Mouse (Mus musculus): ENCODE results near the gene Slc17a9. TPM values are rescaled to one million over a fixed set of nuclear protein-coding genes. Genes with fewer than 3 reads are reported as not detected.

The Slc17a9 gene
- polyA plus RNA-seq, 1 experiment: 24.9 TPM

DNA sequence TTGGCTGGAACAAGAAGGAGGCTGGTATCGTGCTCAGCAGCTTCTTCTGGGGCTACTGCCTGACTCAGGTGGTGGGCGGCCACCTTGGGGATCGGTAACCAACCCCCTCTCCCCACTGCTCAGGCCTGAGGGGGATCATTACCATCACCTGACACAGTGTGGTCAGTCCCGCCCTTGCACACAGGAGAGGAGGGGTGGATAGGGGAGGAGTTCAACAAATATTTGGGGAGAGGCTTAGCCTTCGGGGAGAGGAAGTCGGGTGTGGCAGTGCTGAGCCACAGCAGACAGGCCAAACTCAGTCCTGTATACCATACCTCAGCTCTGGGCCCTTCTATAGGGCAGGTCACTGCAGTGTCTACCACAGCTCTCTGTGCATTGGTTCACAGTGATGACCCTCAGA lies 6.9 kb downstream of the Slc17a9 start:
- no peaks in the 10 kb centered on the region for H3K27me3 ChIP-seq (ENCODE audit: control insufficient read depth, insufficient read depth, low read length)
- H3K4me1 ChIP-seq (replicated peaks; ENCODE audit: control insufficient read depth, insufficient read depth, low read length): peaks cover 42% of the 10 kb centered on the region
- TF ChIP-seq CTCF (IDR thresholded peaks at IDR 0.05; ENCODE audit: borderline replicate concordance, control insufficient read depth, extremely low read depth, insufficient read depth, low read length, poor library complexity) (no peak), POLR2A (IDR thresholded peaks at IDR 0.05; ENCODE audit: control insufficient read depth, extremely low read depth, insufficient read depth, low read length, poor library complexity) (no peak)
- no peak overlapping the region for H3K4me3 ChIP-seq (ENCODE audit: control insufficient read depth, insufficient read depth, low read length)
- peak overlapping the region; percentile 93 for H3K27ac ChIP-seq (ENCODE audit: control insufficient read depth, insufficient read depth, low read length)
- no peaks in the 10 kb centered on the region for H3K36me3 ChIP-seq (ENCODE audit: control insufficient read depth, insufficient read depth, low read length)
- 51% methylated on average over 6 of the region's 6 CpGs for WGBS
- DNase-seq: no peak

DNA sequence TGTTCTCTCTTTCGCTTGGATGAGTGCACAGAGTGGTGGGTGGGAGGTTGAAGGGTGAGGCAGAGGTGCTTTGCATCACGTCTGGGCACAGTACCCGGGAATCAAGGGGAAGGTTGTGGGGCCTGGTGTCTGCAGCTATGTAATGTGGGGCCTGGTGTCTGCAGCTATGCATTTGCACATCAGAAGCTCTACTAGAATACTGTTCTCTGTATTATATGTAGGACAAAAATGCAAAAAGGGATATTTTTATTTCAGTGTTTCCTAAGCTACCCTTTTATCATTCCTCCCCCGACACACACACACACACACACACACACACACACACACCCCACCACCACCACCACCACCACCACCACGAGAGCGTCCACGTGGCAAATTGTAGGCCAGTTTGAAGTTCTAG lies 10.2 kb downstream of the Slc17a9 start:
- Histone ChIP-seq H3K4me3 (ENCODE audit: control insufficient read depth, insufficient read depth, low read length) (no peak overlapping the region), H3K27me3 (ENCODE audit: control insufficient read depth, insufficient read depth, low read length) (no peaks in the 10 kb centered on the region), H3K4me1 (replicated peaks; ENCODE audit: control insufficient read depth, insufficient read depth, low read length) (peaks cover 19% of the 10 kb centered on the region), H3K36me3 (ENCODE audit: control insufficient read depth, insufficient read depth, low read length) (no peaks in the 10 kb centered on the region), H3K27ac (ENCODE audit: control insufficient read depth, insufficient read depth, low read length) (no peak overlapping the region)
- WGBS: 90% methylated on average over 7 of the region's 7 CpGs
- no peak for TF ChIP-seq POLR2A (IDR thresholded peaks at IDR 0.05; ENCODE audit: control insufficient read depth, extremely low read depth, insufficient read depth, low read length, poor library complexity)
- no peak for TF ChIP-seq CTCF (IDR thresholded peaks at IDR 0.05; ENCODE audit: borderline replicate concordance, control insufficient read depth, extremely low read depth, insufficient read depth, low read length, poor library complexity)
- DNase-seq: no peak

DNA sequence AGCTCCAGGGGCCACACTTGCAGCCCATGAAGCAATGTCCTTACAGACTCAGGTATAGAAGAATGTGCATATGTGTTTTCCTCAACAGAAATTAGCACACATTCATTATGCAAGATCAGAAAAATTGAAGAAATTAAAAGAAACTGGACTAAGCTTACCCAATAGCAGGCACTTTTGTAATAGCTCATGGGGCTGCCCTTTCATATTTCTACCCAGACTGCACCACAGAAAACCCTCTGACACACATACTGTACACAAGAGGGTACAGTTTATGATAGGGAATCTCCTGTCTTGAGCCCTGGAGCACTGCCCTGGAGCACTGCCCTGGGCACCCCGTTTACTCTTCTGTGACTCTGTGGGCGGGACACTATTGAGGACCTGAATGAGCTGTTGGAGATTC lies 12.9 kb downstream of the Slc17a9 start:
- H3K36me3 ChIP-seq (ENCODE audit: control insufficient read depth, insufficient read depth, low read length): no peaks in the 10 kb centered on the region
- H3K4me1 ChIP-seq (replicated peaks; ENCODE audit: control insufficient read depth, insufficient read depth, low read length): no peaks in the 10 kb centered on the region
- TF ChIP-seq POLR2A (IDR thresholded peaks at IDR 0.05; ENCODE audit: control insufficient read depth, extremely low read depth, insufficient read depth, low read length, poor library complexity): no peak
- no peak for TF ChIP-seq CTCF (IDR thresholded peaks at IDR 0.05; ENCODE audit: borderline replicate concordance, control insufficient read depth, extremely low read depth, insufficient read depth, low read length, poor library complexity)
- DNase-seq: no peak
- no peak overlapping the region for H3K4me3 ChIP-seq (ENCODE audit: control insufficient read depth, insufficient read depth, low read length)
- 95% methylated on average over 2 of the region's 2 CpGs for whole genome bisulfite sequencing
- H3K27ac ChIP-seq (ENCODE audit: control insufficient read depth, insufficient read depth, low read length): no peak overlapping the region
- no peaks in the 10 kb centered on the region for H3K27me3 ChIP-seq (ENCODE audit: control insufficient read depth, insufficient read depth, low read length)

DNA sequence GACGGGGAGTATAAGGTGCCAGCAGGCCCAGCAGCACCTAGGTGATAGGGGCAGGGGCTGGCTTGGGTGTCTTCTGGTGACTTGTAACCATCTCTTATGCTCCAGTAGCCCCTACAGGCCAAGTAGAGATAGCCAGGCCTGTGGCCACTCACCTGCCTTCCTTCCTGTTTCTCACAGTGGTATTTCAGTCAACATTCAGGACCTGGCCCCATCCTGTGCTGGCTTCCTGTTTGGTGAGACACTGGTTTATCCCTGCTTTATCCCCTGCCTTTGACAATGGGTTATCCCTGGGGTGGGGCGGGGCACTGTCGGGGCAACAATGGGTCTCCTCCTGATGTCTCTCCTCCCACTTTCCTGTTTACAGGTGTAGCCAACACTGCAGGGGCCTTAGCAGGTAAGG lies 15.3 kb downstream of the Slc17a9 start:
- WGBS: 58% methylated on average over 3 of the region's 3 CpGs
- DNase-seq: no peak
- no peak for TF ChIP-seq POLR2A (IDR thresholded peaks at IDR 0.05; ENCODE audit: control insufficient read depth, extremely low read depth, insufficient read depth, low read length, poor library complexity)
- TF ChIP-seq CTCF (IDR thresholded peaks at IDR 0.05; ENCODE audit: borderline replicate concordance, control insufficient read depth, extremely low read depth, insufficient read depth, low read length, poor library complexity): no peak
- Histone ChIP-seq H3K4me3 (ENCODE audit: control insufficient read depth, insufficient read depth, low read length) (no peak overlapping the region), H3K4me1 (replicated peaks; ENCODE audit: control insufficient read depth, insufficient read depth, low read length) (no peaks in the 10 kb centered on the region), H3K36me3 (ENCODE audit: control insufficient read depth, insufficient read depth, low read length) (no peaks in the 10 kb centered on the region), H3K27me3 (ENCODE audit: control insufficient read depth, insufficient read depth, low read length) (no peaks in the 10 kb centered on the region), H3K27ac (ENCODE audit: control insufficient read depth, insufficient read depth, low read length) (no peak overlapping the region)

DNA sequence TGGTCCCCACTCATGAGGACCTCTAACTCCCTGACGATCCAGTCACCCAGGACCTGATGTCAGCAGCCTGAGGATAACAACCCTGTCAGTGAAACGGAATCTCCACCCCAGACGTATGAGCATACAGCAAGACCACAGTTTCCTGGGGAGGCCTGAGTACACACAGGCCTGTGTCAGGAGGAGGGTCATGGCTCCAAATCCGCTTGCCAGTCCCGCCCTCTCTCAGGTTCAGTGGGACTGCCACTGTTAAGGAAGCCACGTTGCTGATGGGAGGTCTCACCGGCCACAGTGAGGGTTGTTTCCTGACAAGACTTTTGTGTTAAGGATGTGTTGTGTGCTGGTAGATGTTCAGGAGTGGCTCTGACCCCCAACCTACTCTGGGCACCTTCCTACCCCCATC lies 16.4 kb downstream of the Slc17a9 start:
- Histone ChIP-seq H3K4me1 (replicated peaks; ENCODE audit: control insufficient read depth, insufficient read depth, low read length) (no peaks in the 10 kb centered on the region), H3K27ac (ENCODE audit: control insufficient read depth, insufficient read depth, low read length) (no peak overlapping the region), H3K4me3 (ENCODE audit: control insufficient read depth, insufficient read depth, low read length) (no peak overlapping the region), H3K27me3 (ENCODE audit: control insufficient read depth, insufficient read depth, low read length) (no peaks in the 10 kb centered on the region), H3K36me3 (ENCODE audit: control insufficient read depth, insufficient read depth, low read length) (no peaks in the 10 kb centered on the region)
- TF ChIP-seq CTCF (IDR thresholded peaks at IDR 0.05; ENCODE audit: borderline replicate concordance, control insufficient read depth, extremely low read depth, insufficient read depth, low read length, poor library complexity): no peak
- no peak for TF ChIP-seq POLR2A (IDR thresholded peaks at IDR 0.05; ENCODE audit: control insufficient read depth, extremely low read depth, insufficient read depth, low read length, poor library complexity)
- 63% methylated on average over 7 of the region's 7 CpGs for whole genome bisulfite sequencing
- DNase-seq: no peak

DNA sequence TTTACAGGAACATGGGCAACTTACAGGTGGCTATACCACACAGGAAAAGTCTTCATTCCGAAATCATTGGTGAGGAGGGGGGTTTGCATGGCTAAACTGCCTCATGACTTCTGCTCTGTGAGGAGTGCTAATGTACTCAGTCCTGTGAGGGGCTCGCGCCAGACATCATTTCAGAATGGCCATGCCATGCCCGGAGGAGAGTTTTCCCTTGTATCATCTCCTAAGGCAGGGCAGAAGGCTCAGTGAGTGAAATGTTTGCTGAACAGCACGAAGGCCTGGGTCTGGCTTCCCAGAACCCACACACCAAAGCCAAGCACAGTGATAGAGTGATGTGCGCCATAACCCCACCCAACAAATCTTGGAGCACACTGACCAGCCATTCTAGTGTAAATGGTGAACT lies 17.8 kb downstream of the Slc17a9 start:
- TF ChIP-seq POLR2A (IDR thresholded peaks at IDR 0.05; ENCODE audit: control insufficient read depth, extremely low read depth, insufficient read depth, low read length, poor library complexity): no peak
- no peak for TF ChIP-seq CTCF (IDR thresholded peaks at IDR 0.05; ENCODE audit: borderline replicate concordance, control insufficient read depth, extremely low read depth, insufficient read depth, low read length, poor library complexity)
- Histone ChIP-seq H3K36me3 (ENCODE audit: control insufficient read depth, insufficient read depth, low read length) (no peaks in the 10 kb centered on the region), H3K27ac (ENCODE audit: control insufficient read depth, insufficient read depth, low read length) (no peak overlapping the region), H3K4me1 (replicated peaks; ENCODE audit: control insufficient read depth, insufficient read depth, low read length) (no peaks in the 10 kb centered on the region), H3K27me3 (ENCODE audit: control insufficient read depth, insufficient read depth, low read length) (no peaks in the 10 kb centered on the region), H3K4me3 (ENCODE audit: control insufficient read depth, insufficient read depth, low read length) (no peak overlapping the region)
- WGBS: 89% methylated on average over 6 of the region's 6 CpGs
- no peak for DNase-seq

DNA sequence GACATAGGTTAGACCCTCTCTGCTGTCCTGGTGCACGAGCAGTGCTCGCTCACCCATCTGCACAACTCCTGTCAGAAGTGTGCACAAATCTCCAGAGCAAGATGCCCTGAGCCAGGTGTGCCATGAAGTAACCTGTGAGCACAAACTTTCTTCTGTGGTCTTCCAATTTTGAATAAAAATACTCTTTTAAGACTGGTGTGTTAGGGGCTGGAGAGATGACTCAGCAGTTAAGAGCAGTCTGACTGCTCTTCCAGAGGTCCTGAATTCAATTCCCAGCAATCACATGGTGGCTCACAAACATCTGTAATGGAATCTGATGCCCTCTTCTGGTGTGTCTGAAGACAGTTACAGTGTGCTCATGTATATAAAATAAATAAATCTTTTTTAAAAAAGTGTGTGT lies 18.3 kb downstream of the Slc17a9 start:
- TF ChIP-seq CTCF (IDR thresholded peaks at IDR 0.05; ENCODE audit: borderline replicate concordance, control insufficient read depth, extremely low read depth, insufficient read depth, low read length, poor library complexity): no peak
- no peak for TF ChIP-seq POLR2A (IDR thresholded peaks at IDR 0.05; ENCODE audit: control insufficient read depth, extremely low read depth, insufficient read depth, low read length, poor library complexity)
- no peak for DNase-seq
- H3K27ac ChIP-seq (ENCODE audit: control insufficient read depth, insufficient read depth, low read length): no peak overlapping the region
- no peak overlapping the region for H3K4me3 ChIP-seq (ENCODE audit: control insufficient read depth, insufficient read depth, low read length)
- no peaks in the 10 kb centered on the region for H3K27me3 ChIP-seq (ENCODE audit: control insufficient read depth, insufficient read depth, low read length)
- no peaks in the 10 kb centered on the region for H3K36me3 ChIP-seq (ENCODE audit: control insufficient read depth, insufficient read depth, low read length)
- H3K4me1 ChIP-seq (replicated peaks; ENCODE audit: control insufficient read depth, insufficient read depth, low read length): no peaks in the 10 kb centered on the region
- 94% methylated on average over 2 of the region's 2 CpGs for WGBS

All from thymus, adult 2 months (tissue).